Mouse (Mus musculus) thymus, postnatal 4 days (tissue): ENCODE measurements at regions not wholly inside any gene's neighbourhood (a gene's known extent, or its start where the extent isn't known, plus 50 kb on each side); places are given as distances from the start of the nearest gene placed in this dataset.

Source experiments
- DNase-seq: peaks from one replicate; pipeline ENCODE4 v3.0.0; 2021

DNA sequence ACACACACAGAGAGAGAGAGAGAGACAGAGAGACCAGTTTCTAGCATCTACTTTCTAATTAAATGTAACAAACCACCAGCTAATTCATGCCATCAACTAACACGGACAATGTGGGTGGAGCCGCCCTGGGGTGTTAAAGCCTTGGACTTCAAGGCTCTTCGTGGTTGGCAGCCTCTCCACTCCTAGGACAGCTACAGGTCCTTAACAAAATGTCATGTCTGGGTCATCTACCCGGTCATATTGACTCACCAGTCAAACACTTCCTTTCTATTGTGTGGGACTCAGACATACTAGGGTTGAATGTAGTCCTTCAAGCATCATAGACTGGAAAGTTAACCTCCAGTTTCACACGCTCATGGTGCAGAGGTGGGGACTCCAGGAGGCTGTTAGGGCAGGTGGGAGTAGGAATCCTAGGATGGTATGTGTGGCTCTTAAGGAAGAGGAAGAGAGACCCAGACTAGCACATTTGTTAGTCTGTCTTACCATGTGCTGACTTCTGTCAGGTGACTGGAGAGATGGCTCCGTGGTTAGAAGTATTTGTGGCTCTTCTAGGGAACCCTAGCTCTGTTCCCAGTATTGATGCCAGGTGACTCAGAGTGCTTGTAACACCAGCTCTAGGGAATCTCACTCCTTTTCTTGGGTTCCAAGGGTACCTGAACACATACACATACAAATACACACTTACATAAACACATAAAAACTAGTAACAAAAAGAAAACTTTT, 155.7 kb upstream of the Rreb1 start:
- DNase-seq = no peak

DNA sequence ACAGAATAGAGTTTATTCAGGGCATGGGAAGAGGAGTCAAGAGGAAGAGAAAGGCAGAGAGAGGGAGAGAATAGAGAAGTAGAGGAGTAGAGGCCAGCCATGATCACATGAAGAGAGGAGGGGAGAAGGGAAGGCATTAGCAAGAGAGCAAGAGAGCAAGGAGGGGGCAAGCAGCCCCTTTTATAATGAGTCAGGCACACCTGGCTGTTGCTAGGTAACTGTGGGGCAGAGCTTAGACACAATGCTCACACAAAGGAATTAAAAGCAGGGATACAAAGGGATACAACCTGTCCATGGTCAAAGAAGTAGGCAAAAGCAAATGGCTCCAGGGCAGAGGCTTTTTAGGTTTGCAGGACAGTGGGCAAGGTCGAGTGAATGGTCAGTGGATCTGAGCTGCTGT, 153.5 kb upstream of the Rreb1 start:
- DNase-seq = no peak

DNA sequence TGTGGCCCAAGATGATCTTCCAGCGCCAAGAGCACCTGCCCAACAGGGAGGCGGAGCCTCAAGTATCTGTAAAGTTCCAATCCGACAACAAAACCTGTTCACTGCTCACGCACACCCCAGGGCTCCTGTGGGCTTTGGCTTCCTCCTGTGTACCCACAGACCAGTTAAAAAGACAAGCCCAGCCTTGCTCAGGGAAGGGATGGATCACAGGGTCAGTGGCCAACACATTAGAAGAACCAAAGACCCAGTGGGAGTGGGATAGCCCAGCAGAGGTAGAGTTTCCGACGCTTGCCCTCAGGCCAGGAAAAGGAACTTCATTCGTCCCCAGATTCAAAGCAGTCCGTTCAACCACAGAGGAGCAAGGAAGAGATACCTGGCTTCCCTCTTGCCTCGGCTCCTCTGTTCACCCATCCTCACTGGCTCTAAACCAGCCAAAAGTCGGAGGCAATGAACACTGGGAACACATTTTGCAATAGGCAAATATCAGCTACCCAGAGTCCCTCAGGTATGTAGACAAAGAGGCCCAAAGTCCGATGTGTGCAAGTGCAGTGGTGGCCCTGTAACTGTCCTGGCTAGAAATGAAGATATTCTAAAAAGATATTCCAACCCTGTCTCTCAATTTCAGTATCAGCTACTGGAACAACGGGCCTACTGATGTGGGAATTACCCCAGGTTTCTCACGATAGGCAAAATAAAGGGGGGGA, 152.5 kb upstream of the Rreb1 start:
- peak; percentile 21 for DNase-seq

DNA sequence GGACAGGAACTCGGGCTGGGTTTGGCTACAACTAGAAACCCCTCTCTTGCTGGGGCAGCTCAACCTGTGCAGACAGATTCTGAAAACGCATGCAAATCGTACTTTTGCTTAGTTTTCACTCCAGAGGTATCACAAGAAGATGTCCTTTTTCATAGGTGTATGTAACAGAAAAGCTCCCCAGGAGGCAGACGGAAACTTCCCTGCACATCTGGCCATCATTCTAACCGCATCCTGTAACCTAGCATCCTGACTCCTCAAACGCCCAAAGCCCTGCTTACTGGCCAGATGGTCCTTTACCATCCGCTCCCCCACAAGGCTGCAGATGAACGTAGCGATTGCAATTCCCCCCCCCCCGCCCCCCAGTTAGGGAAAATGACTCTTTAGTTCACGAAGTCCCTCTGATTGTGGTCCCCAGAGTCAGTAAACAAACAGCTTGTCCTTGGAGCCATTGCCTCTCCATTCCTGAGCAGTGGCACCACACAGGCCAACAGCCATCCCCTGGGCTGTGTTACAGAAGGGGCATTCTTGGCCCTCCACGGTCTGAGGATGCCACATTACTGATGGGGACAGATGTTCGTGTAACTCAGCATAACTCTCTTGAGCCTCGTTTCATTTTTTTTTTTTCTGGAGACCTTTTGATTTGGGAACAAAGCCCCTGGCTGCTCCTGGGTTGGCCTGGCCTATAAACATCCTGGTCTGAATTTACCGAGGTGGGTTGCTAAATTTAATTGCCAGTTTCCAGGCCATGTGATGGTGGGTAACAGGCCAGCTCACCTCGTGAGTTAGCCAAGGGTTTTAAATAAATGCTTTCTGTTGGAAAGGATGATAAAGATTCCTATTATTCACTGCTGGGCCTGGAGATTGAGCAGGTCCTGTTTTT, 149.6 kb upstream of the Rreb1 start:
- DNase-seq = peak; percentile 51

DNA sequence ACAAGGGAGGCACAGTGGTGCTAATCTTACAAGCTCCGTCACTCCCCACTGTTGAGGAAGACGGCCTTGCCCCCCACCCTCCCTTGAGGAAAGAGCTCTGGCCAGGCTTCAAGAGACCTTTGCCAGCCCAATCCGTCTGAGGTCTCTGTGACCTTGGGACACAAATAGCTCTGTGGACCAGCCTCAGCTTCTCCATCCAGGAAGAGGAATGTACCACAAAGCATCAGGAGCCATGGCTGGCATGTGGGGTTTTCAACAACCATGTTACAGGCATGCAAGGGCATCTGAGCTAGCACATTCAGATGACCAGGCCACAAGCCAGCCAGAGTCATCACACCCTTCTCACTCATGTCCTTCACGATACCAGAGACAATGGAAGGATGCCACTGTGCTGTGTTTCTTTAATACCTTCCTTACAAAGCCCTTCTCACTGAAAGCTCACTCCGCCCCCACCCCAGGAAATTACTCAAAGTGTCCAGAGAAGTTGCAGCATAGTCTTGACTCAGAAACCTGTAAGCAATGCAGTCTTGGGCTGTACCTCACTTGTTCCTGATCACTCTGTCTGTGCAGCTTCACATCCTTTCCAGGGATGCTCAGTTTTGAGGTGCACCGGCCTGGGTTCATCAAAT, 148.8 kb upstream of the Rreb1 start:
- DNase-seq = no peak

DNA sequence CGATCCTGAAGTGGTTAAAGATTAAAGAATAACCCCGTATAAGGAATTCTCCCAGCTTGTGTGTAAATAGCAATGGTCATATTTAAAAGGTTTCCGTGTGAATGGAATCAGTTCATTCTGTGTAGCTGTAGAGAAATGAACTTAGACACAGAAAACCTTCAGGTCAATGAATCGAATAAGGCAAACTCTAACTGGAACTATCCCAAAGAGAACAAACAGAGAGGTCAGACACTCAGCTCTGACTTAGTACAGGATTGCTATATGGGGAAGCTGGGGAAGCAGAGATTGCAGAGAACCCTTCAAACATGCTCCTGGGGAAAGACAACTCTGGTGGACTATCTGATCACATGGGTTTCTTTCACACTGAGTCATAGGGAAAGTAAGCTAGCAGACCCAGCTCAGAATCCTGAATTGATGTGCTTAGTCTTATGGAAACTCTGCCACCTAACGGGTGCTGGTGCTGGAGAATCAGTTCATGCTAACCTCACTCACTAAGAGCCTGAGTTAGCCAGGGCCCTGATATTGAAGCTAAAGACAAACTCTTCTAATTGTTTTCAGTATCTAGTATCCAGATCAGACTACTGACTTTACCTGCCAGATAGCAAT, 145.3 kb upstream of the Rreb1 start:
- no peak for DNase-seq

DNA sequence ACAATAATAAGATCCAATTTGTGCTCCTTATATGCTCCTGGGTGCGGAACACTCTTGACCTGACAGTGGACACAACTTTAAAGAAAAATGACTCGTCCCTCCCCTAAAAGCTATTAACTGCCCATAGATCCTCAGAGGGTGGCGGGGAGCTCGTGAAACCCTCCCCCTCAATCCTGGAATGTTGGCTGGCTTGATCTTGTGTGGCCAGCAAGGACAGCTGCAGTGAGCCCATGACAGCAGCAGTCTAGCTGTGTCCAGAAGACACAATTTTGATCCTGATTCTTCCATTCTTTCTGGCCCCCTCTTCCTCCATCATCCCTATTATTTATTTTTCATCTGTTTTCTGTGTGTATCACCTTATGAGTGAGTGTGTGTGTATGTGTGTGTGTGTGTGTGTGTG, 141.8 kb upstream of the Rreb1 start:
- DNase-seq = no peak

DNA sequence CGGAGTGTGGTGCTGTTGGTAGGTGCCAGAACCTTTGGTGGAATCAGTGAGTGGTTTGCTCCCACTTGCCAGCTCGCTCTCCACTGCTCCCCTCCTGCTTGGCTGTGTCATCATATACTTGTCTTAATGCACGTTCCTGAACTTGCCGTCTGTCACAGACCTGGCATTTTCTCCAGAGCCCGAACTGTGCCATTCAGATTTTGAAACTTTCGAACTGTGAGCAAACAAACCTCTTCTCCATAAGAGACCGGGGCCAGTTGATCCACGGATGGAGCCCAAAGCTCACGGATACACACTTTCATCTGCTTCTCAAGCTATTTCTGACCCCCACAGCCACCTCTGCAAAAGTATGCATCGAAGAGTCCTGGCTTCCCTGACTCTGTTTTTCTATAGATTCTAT, 141.0 kb upstream of the Rreb1 start:
- no peak for DNase-seq

DNA sequence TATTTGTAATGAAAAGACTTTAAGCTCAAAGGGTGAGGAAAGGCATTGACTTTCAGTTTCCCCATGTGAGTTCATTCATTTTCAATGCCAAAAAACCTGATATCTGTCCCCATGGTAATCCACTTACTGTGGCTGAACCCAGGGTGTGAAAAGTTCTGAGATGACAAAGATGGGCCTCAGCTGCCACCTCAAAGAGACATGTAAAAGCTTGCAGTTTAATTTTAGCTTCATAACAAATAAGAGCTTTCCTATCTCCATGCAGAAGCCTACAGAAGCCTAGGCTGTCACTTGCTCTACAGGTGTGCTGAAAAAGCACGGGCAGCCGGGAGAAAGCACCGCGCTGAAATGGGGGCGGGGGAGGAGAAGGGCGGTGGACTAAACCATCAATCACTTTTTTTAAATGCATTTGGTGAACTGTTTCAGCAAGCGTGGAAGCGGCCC, 140.1 kb upstream of the Rreb1 start:
- DNase-seq = peak; percentile 62

DNA sequence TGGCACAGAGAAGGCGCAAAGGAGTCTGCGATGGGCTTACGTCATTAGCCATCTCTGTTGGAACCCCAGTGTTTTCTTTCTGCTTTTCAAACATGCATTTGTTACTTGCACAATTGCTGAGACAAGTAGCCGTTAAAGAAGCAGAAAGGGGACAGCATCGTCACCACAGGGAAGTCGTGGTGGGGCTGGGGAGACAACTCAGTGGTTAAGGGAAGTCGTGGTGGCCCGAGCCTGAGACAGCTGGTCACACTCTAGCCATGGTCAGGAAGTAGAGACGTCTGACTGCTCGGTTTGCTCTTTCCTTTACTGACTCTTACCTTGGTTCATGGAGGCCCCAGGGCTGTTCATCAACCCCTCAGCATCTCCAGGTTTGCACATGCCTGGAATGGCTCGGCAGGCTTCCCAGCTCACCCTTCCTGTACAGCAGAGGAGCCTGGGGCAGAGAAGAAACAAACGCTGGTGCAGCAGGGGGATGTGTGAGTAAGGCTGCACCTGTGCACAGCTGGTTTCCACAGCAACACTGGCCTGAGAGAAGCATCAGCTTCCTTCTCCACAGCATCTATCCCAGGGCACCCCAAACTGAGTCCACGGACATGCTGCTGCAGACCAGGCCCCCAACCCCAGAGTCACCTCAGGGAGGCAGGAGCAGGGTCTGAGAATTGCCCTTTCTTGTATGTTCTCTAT, 135.6 kb upstream of the Rreb1 start:
- peak; percentile 50 for DNase-seq

DNA sequence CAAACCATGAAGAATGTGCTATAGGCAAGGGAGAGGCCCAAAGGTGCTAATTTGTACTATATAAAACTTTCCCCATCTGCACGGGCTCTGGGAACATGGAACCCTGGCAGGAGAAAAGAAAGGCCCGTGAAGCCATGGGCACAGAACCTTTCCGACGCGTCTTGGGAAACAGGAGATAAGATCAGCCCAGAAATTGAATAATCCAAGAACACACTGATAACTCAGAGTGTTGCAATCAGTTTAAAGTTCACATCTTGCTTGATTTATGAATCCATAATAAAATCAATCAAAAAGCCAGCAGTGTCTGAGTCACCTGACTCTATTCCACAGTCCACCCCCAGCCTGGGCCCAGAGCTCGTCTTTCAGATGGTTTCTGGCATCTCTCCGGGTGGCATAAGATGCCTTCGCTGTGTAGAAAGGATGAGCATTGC, 133.4 kb upstream of the Rreb1 start:
- no peak for DNase-seq

DNA sequence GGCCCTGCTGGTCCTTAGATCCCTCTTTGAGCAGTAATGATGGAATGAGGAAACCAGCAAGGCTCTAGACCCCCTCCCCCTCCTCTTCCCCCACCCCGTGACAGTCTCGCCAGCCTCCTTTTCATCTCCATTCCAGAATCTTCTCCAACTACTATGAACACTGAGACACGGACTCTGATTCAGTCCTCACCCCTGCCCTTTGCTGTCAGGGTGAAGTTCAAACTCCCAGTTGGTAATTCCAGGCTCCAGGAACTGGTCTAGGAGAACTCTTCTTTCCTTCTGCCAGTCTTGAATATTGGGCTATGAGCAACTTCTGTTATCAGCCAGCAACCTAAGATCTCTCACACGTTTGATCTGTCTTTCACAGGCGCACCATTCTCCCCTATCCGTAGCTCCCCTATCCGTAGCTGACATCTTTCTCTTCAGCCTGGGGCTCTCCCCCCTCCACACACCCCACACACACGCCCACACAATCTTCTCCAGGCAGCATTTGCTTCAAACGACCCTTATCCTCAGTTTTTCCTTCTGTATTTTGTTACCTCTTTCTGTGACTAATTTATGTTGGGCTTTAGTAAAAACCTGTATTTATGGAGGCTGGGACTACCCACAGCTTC, 128.6 kb upstream of the Rreb1 start:
- no peak for DNase-seq

DNA sequence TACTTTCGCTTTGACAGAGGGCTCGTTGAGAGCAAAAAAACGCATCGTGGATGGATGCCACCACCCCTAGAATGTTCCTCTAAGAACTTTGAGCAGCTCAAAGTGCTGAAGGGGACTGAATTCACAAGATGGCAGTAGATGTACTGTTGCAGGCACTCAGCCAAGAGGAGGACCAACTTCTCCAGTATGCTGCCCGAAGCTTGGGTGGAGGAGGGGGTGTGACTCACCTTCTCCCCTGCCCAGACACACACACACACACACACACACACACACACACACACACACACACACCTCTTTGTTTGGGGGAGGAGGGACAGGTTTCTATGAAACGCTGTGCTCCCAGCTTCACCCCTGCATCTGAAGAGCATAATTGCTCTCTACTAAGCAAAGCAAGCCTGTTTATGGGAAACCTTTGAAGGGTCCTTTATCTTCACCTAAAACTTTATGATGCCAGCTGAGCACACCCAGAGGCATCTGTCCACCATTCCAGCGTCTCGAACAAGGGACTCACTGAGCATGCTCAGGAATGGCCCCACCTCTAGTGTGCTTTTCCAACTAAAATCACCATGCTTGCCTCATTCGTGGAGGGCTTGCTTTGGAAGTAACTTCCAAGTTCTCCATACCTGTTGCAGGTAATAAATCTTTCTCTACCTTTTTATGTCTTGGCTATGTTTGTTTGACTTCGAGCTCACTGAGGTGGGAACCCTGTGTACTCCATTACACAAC, 126.8 kb upstream of the Rreb1 start:
- DNase-seq = no peak

DNA sequence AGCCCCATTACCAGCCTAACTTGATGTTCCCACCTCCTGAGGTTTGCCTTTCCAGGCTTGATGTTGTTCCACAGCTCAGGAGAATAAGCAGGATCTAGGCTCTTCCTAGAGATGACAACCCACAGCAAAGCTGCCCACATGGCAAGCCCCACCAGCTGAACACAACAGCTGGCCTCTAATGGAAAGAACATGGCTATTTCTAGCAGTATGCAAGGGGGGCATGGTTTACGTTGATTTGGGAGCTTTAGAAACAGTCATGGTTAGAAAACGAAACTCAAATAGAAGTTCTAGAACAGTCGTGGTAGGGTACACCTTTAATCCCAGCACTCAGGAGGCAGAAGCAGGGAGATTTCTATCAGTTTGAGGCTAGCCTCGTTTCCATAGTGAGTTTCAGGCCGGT, 123.5 kb upstream of the Rreb1 start:
- DNase-seq = no peak

DNA sequence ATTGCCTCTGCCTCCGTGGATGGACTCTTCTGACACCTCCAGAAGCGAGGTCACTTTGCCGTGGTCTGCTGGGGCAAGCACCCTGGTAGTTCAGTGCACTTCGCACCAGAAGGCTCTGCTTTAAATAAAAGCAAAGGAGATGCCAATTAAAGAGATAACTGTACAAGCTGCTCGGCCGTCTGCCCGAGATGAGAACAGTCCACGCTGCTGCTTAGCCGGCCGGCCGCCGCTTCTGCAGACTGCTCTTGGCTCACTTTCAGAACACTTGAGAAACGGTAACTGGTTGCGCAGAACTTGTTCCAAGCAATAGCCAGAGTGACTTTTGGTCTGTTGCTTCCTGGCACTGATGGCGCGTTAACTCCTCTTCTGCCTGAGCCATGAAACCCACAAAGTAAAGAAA, 121.0 kb upstream of the Rreb1 start:
- peak; percentile 45 for DNase-seq

DNA sequence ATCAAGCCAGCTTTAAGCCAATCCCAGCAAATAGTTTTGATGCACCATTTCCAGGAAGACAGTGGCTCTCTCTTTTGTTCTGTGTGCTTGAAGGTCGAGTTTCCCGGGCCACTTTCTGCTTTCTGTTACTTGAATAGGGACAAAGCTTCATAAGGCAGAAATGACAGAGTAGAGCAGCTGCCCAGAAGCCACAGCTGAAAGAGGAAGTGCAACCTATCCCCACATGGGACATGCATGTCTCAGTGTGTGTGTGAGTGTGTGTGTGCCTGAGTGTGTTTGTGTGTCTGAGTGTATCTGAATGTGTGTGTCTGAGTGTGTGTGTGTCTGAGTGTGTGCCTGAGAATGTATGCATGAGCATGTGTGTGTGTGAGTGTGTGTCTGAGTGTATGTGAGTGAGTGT, 120.2 kb upstream of the Rreb1 start:
- DNase-seq = peak; percentile 55

DNA sequence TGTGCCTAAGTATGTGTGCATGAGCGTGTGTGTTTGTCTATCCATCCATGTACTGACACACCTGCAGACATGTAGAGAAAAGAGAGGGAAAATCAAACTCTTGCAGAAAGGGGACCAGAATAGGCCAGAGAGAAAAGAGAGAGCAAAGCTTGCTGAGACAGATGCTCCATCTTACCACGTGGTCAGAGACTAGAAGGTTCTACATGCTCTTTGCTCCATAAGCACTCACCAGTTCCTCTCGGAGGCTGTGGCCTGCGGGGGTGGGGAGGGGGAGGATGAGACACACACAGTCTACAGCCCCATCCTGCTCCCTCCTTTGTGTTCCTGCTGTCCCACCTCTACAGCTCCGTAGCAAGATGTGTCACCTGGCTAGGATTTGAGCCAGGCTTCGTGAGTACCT, 119.7 kb upstream of the Rreb1 start:
- peak; percentile 33 for DNase-seq

DNA sequence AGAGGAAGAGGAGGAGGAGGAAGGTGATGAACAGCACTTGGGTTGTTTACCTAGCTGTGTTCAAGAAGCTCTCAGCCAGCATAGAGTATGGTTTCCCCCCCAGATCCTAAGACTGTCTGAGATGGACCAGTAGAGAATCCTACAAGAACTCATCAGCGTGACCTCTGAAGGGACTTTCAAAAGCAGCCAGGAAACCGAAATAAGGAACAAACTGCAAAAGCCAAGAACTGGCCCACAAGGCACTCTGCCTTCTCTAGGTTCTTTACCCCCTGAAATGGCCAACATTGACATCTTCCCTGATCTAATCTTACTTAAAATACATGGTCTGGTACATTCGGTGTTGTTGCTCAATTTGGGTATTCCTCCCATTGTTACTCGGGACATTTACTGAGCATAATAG, 118.1 kb upstream of the Rreb1 start:
- DNase-seq = no peak

DNA sequence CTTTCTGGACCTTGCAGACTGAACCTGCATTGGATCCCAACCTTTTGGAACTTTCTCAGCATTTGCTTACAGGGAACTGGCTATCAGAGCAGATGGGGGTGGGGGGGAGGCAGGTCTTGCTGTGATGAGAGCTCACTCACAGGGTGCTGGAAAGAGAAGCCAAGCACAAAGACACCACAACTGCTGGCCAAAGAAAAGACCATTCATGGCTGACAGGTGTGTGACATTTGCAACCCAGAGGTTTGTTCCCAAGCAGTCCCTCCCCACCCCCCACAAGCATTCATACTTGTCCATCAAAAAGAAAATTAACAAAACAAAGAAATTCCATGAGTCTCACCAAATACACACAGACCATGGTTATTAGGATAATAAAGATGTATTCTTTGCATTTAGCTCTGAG, 117.5 kb upstream of the Rreb1 start:
- no peak for DNase-seq

DNA sequence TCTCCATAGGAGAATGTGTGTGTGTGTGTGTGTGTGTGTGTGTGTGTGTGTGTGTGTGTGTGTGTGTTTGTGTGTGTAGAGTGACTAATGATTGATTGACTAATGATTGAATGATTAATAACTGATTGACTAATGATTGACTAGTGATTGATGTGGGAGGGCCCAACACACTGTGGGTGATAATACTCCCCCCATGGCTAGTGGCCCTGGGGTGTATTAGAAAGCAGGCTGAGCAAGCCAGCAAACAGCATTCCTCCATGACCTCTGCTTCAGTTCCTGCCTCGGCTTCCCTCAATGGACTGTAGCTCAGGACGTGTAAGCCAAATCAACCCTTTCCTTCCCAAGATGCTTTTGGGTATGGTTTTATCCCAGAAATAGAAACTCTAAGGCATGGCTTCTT, 114.1 kb upstream of the Rreb1 start:
- no peak for DNase-seq
